Mouse (Mus musculus) midbrain, embryonic 13.5 days (tissue): Measurements from ENCODE around the gene Aqr. TPM values are rescaled to one million over a fixed set of nuclear protein-coding genes. Genes with fewer than 3 reads are reported as not detected.
"Not testable (repeated sequence)": the region's sequence is repeated elsewhere in the genome, so short reads cannot be mapped to it uniquely, and the experiment has no call there.

ENCODE experiments used
- ATAC-seq: fragments of 200-750 bp; cut with Nextera tagmentation; 2 replicates; pipeline ENCODE4 v1.8.0; 2017; ENCODE audit warnings: mild to moderate bottlenecking, moderate TSS enrichment, moderate library complexity
- H3K27ac ChIP-seq: fragments of 300-500 bp; sonication (generic); 2 replicates; pipeline ENCODE4 v1.5.1; 2015; ENCODE audit warnings: inconsistent platforms, mild to moderate bottlenecking, moderate library complexity
- H3K27me3 ChIP-seq: fragments of 300-500 bp; sonication (generic); 2 replicates; pipeline ENCODE4 v1.6.1; 2015; ENCODE audit warnings: mild to moderate bottlenecking, inconsistent platforms
- H3K36me3 ChIP-seq: fragments of 300-500 bp; sonication (generic); 2 replicates; pipeline ENCODE4 v1.6.1; 2015; ENCODE audit warnings: mild to moderate bottlenecking, inconsistent platforms
- H3K4me1 ChIP-seq: fragments of 300-500 bp; sonication (generic); replicated peaks from 2 replicates; pipeline ENCODE4 v1.6.1; 2015; ENCODE audit warnings: inconsistent platforms
- H3K4me2 ChIP-seq: fragments of 300-500 bp; sonication (generic); replicated peaks from 2 replicates; pipeline ENCODE4 v1.6.1; 2015; ENCODE audit warnings: moderate library complexity, mild to moderate bottlenecking, inconsistent platforms
- H3K4me3 ChIP-seq: fragments of 300-500 bp; sonication (generic); replicated peaks from 2 replicates; pipeline ENCODE4 v1.5.1; 2015; ENCODE audit warnings: mild to moderate bottlenecking, inconsistent platforms
- H3K9ac ChIP-seq: fragments of 300-500 bp; sonication (generic); replicated peaks from 2 replicates; pipeline ENCODE4 v1.6.1; 2015; ENCODE audit warnings: mild to moderate bottlenecking, inconsistent platforms
- H3K9me3 ChIP-seq: fragments of 300-500 bp; sonication (generic); 2 replicates; pipeline ENCODE4 v1.6.1; 2016; ENCODE audit warnings: mild to moderate bottlenecking, inconsistent platforms
- WGBS: fragments of 180-500 bp; shearing (Covaris S2); methylation state at CpG from one replicate; pipeline ENCODE4 v1.1.7; 2015; 5-methylcytosine and 5-hydroxymethylcytosine counted together
- polyA plus RNA-seq: library from polyadenylated mRNA; unstranded; fragments of >200 nt; fragmentation: Nextera tagmentation; extraction: Ambion mirVana; gene quantifications from 2 replicates; pipeline ENCODE4 v1.2.1, GENCODE M21; 2015

Gene Aqr
- polyA plus RNA-seq, result 46.0 and 52.3 TPM in 2 replicates

- 87% methylated on average over 1 of the region's 6 CpGs for WGBS
- not testable (repeated sequence) for H3K9ac ChIP-seq, H3K4me3 ChIP-seq, H3K4me1 ChIP-seq, H3K36me3 ChIP-seq, H3K27ac ChIP-seq, H3K27me3 ChIP-seq, H3K4me2 ChIP-seq, H3K9me3 ChIP-seq, ATAC-seq
These were observed at the start of gene Aqr for GRCm38 (mm10) chr2:114186924-114187323. TSS of gene Aqr (minus strand) at chr2:114187024.

GRCm38 (mm10) chr2:114236566-114236965 lies 49.7 kb upstream of the Aqr start:
- H3K27me3 ChIP-seq, result no peaks in the 10 kb centered on the region
- ATAC-seq, result no peak
- H3K4me1 ChIP-seq, result 0 out of 2 replicates have a peak, but pooled peaks cover 5% of the 10 kb centered on the region
- H3K4me3 ChIP-seq, result no peak overlapping the region
- no peaks in the 10 kb centered on the region for H3K9me3 ChIP-seq
- 78% methylated on average over 1 of the region's 1 CpGs for WGBS
- H3K27ac ChIP-seq, result no peak overlapping the region
- H3K4me2 ChIP-seq, result no peak overlapping the region
- no peaks in the 10 kb centered on the region for H3K36me3 ChIP-seq
- H3K9ac ChIP-seq, result no peak overlapping the region

GRCm38 (mm10) chr2:114235584-114235983 lies 48.8 kb upstream of the Aqr start:
- WGBS, result 81% methylated on average over 3 of the region's 3 CpGs
- Histone ChIP-seq H3K27ac (no peak overlapping the region), H3K4me2 (no peak overlapping the region), H3K4me3 (no peak overlapping the region), H3K9me3 (no peaks in the 10 kb centered on the region), H3K4me1 (0 out of 2 replicates have a peak, but pooled peaks cover 5% of the 10 kb centered on the region), H3K27me3 (no peaks in the 10 kb centered on the region), H3K9ac (no peak overlapping the region), H3K36me3 (no peaks in the 10 kb centered on the region)
- ATAC-seq, result no peak

GRCm38 (mm10) chr2:114231248-114231647 lies 44.4 kb upstream of the Aqr start:
- no peak for ATAC-seq
- no peaks in the 10 kb centered on the region for H3K9me3 ChIP-seq
- H3K9ac ChIP-seq, result no peak overlapping the region
- no peaks in the 10 kb centered on the region for H3K36me3 ChIP-seq
- no peaks in the 10 kb centered on the region for H3K4me1 ChIP-seq
- no peak overlapping the region for H3K4me2 ChIP-seq
- H3K27me3 ChIP-seq, result no peaks in the 10 kb centered on the region
- H3K27ac ChIP-seq, result no peak overlapping the region
- WGBS, result 84% methylated on average over 2 of the region's 2 CpGs
- no peak overlapping the region for H3K4me3 ChIP-seq

GRCm38 (mm10) chr2:114228672-114229071 lies 41.8 kb upstream of the Aqr start:
- ATAC-seq, result no peak
- Histone ChIP-seq H3K27ac (no peak overlapping the region), H3K9me3 (no peaks in the 10 kb centered on the region), H3K36me3 (no peaks in the 10 kb centered on the region), H3K4me1 (no peaks in the 10 kb centered on the region), H3K27me3 (no peaks in the 10 kb centered on the region), H3K4me2 (no peak overlapping the region), H3K4me3 (no peak overlapping the region), H3K9ac (no peak overlapping the region)
- WGBS, result 86% methylated on average over 2 of the region's 2 CpGs

- H3K4me3 ChIP-seq, result no peak overlapping the region
- H3K36me3 ChIP-seq, result no peaks in the 10 kb centered on the region
- H3K27me3 ChIP-seq, result no peaks in the 10 kb centered on the region
- peaks cover 11% of the 10 kb centered on the region for H3K4me1 ChIP-seq
- H3K9ac ChIP-seq, result no peak overlapping the region
- no peak overlapping the region for H3K27ac ChIP-seq
- no peaks in the 10 kb centered on the region for H3K9me3 ChIP-seq
- 73% methylated on average over 6 of the region's 6 CpGs for WGBS
- ATAC-seq, result no peak
- H3K4me2 ChIP-seq, result no peak overlapping the region
These were observed 18.2 kb upstream of the Aqr start for GRCm38 (mm10) chr2:114205036-114205435.

GRCm38 (mm10) chr2:114201574-114201973 lies 14.8 kb upstream of the Aqr start:
- H3K9ac ChIP-seq, result peak overlapping the region; percentile 93
- no peak; the same call in 1 of the 2 replicates for ATAC-seq
- no peaks in the 10 kb centered on the region for H3K27me3 ChIP-seq
- H3K4me3 ChIP-seq, result peak overlapping the region; percentile 90
- WGBS, result 32% methylated on average over 4 of the region's 4 CpGs
- H3K36me3 ChIP-seq, result peaks cover 7% of the 10 kb centered on the region
- peaks cover 17% of the 10 kb centered on the region for H3K4me1 ChIP-seq
- H3K9me3 ChIP-seq, result no peaks in the 10 kb centered on the region
- peak overlapping the region; percentile 84 for H3K4me2 ChIP-seq
- peak overlapping the region; percentile 72 for H3K27ac ChIP-seq

GRCm38 (mm10) chr2:114200932-114201559 lies 14.2 kb upstream of the Aqr start, which contains the start of gene Zfp770:
TSS of gene Zfp770 (minus strand) at chr2:114201469.
- peak within 1 kb of the TSS; percentile 93 for H3K9ac ChIP-seq
- peak; percentile 96 for ATAC-seq
- no peaks in the 10 kb centered on the region for H3K9me3 ChIP-seq
- H3K36me3 ChIP-seq, result peaks cover 12% of the 10 kb centered on the region
- peak within 1 kb of the TSS; percentile 72 for H3K27ac ChIP-seq
- no peaks in the 10 kb centered on the region for H3K27me3 ChIP-seq
- peaks cover 17% of the 10 kb centered on the region for H3K4me1 ChIP-seq
- peak within 1 kb of the TSS; percentile 84 for H3K4me2 ChIP-seq
- H3K4me3 ChIP-seq, result peak within 1 kb of the TSS; percentile 90
- WGBS, result under 1% methylated on average over 36 of the region's 36 CpGs

- H3K27ac ChIP-seq, result no peak overlapping the region
- H3K9me3 ChIP-seq, result no peaks in the 10 kb centered on the region
- no peak overlapping the region for H3K4me2 ChIP-seq
- no peaks in the 10 kb centered on the region for H3K27me3 ChIP-seq
- H3K4me1 ChIP-seq, result peaks cover 14% of the 10 kb centered on the region
- no peak overlapping the region for H3K9ac ChIP-seq
- H3K36me3 ChIP-seq, result peaks cover 22% of the 10 kb centered on the region
- ATAC-seq, result no peak
- H3K4me3 ChIP-seq, result no peak overlapping the region
- 81% methylated on average over 5 of the region's 5 CpGs for WGBS
These were observed 9.6 kb upstream of the Aqr start for GRCm38 (mm10) chr2:114196421-114196820.

GRCm38 (mm10) chr2:114177802-114178733 lies 8.8 kb downstream of the Aqr start:
- no peaks in the 10 kb centered on the region for H3K9me3 ChIP-seq
- H3K4me3 ChIP-seq, result no peak overlapping the region
- 0 out of 2 replicates have a peak overlapping the region, but pooled peaks have one; percentile 4 for H3K9ac ChIP-seq
- H3K27me3 ChIP-seq, result no peaks in the 10 kb centered on the region
- H3K27ac ChIP-seq, result no peak overlapping the region
- ATAC-seq, result no peak
- H3K4me1 ChIP-seq, result peaks cover 15% of the 10 kb centered on the region
- H3K36me3 ChIP-seq, result no peaks in the 10 kb centered on the region
- no peak overlapping the region for H3K4me2 ChIP-seq
- WGBS, result 39% methylated on average over 4 of the region's 4 CpGs

GRCm38 (mm10) chr2:114174651-114175484 lies 12.0 kb downstream of the Aqr start:
- peak; percentile 97 for ATAC-seq
- no peak overlapping the region for H3K27ac ChIP-seq
- WGBS, result under 1% methylated on average over 44 of the region's 44 CpGs
- peaks cover 15% of the 10 kb centered on the region for H3K4me1 ChIP-seq
- peak overlapping the region; percentile 86 for H3K4me2 ChIP-seq
- H3K27me3 ChIP-seq, result no peaks in the 10 kb centered on the region
- no peaks in the 10 kb centered on the region for H3K9me3 ChIP-seq
- peaks cover 16% of the 10 kb centered on the region for H3K36me3 ChIP-seq
- H3K9ac ChIP-seq, result peak overlapping the region; percentile 88
- H3K4me3 ChIP-seq, result peak overlapping the region; percentile 93
